Mouse (Mus musculus) cerebellum, adult 2 months (tissue): ENCODE results near the gene Kncn.

Experiments used
- CTCF ChIP-seq: fragments of 200-500 bp; IDR thresholded peaks from 2 replicates; pipeline ENCODE4 v1.5.1; 2011; ENCODE audit warnings: low read depth, mild to moderate bottlenecking, control low read depth, low read length, moderate library complexity, borderline replicate concordance; ENCODE audit not compliant: insufficient read depth
- POLR2A ChIP-seq: fragments of 200-500 bp; IDR thresholded peaks from 2 replicates; pipeline ENCODE4 v1.6.1; 2011; ENCODE audit warnings: low read length, control low read depth, borderline replicate concordance; ENCODE audit not compliant: insufficient read depth

DNA sequence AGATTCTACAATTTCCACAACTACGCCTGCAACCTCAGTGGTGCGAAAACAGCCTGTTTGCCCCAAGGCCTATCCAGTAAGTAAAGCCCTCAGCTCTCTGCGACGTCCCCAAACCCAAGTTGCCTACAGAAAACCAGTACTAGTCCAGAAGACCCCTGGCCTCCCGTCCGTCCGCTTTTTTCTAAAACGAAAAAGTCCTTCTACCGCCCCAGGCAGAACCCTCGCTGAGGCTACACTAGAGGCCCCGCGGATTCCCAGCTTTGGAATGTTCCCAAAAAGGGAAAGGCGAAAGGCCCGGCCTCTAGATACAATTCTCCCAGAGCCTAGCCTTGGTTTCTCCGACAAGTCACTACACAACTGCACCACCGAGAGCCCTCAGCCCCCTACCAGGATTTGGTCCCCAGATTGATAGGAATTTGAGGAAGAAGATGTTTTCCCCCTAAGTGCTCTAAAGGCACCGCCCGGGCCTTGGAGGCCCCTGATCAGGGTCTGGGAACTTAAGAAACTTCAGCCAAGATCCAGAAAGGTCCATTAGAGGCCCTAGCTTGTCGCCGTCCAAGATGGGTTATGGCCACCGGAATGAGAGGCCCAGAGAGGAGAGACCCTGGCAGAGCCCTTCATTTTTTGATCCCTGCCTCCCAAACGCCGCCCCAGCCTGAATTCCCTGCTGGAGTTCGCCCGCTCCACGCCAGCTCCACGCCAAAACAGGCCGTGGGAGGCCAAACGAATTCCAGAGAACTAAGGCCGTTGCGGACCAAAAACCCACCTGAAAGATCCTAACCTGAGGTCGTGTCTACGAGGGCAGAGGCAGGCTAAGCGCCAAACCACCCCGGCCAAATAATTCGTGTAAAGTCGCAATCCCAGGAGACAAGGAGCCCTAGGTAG lies 54.3 kb downstream of the Kncn start:
- TF ChIP-seq POLR2A (no peak), CTCF (no peak)
